Mouse (Mus musculus): ENCODE data around the gene Setdb1. TPM values are rescaled to one million over a fixed set of nuclear protein-coding genes. Genes with fewer than 3 reads are reported as not detected.

Gene Setdb1
- total RNA-seq, 2 experiments from 2014 or later = 36.0 to 40.2 TPM

Other genes with a start within 250 kb of the Setdb1 start
- 10 to 100 TPM; 43.9 to 46.0 TPM for gene Vps72, start 246.2 kb downstream of the Setdb1 start, total RNA-seq (2021)
- 1 to 10 TPM in 1 of 2 experiments, under 1 TPM in 1; 0.96 to 1.1 TPM for gene Tmod4, start 232.7 kb downstream of the Setdb1 start, total RNA-seq (2021)
- 10 to 100 TPM; 49.5 to 50.4 TPM for gene Scnm1, start 223.2 kb downstream of the Setdb1 start, total RNA-seq (2021)
- gene Lysmd1, start 223.1 kb downstream of the Setdb1 start, total RNA-seq (2021) = 10 to 100 TPM; 16.8 to 18.1 TPM
- gene Tnfaip8l2, start 214.8 kb downstream of the Setdb1 start, total RNA-seq (2021) = 1 to 10 TPM; 1.2 to 1.6 TPM
- gene Sema6c, start 196.7 kb downstream of the Setdb1 start, total RNA-seq (2021) = 10 to 100 TPM; 36.1 to 41.0 TPM
- 10 to 100 TPM; 13.9 to 18.1 TPM for gene Gabpb2, start 139.3 kb downstream of the Setdb1 start, total RNA-seq (2021)
- gene Cdc42se1, start 128.5 kb downstream of the Setdb1 start, total RNA-seq (2021) = 10 to 100 TPM; 72.0 to 73.0 TPM
- 100 to 1,000 TPM; 285 to 326 TPM for gene Mllt11, start 125.0 kb downstream of the Setdb1 start, total RNA-seq (2021)
- under 1 TPM in 1 of 2 experiments, not detected in 1; 0.32 TPM for gene Gm128, start 115.6 kb downstream of the Setdb1 start, total RNA-seq (2021)
- under 1 TPM; 0.56 to 0.65 TPM for gene Bnipl, start 106.0 kb downstream of the Setdb1 start, total RNA-seq (2021)
- 10 to 100 TPM; 19.3 to 19.4 TPM for gene Mindy1, start 75.9 kb downstream of the Setdb1 start, total RNA-seq (2021)
- 10 to 100 TPM; 19.8 to 22.2 TPM for gene Prune1, start 75.1 kb downstream of the Setdb1 start, total RNA-seq (2021)
- 1 to 10 TPM in 1 of 2 experiments, under 1 TPM in 1; 0.94 to 1.4 TPM for gene Anxa9, start 50.0 kb downstream of the Setdb1 start, total RNA-seq (2021)
- gene Cers2, start 42.4 kb downstream of the Setdb1 start, total RNA-seq (2021) = 10 to 100 TPM; 59.4 to 62.9 TPM
- not detected for gene 4930558C23Rik, start 45.6 kb upstream of the Setdb1 start, total RNA-seq (2021)
- gene Arnt, start 77.2 kb upstream of the Setdb1 start, total RNA-seq (2021) = 10 to 100 TPM; 36.3 to 44.3 TPM
- 1 to 10 TPM; 3.1 to 3.7 TPM for gene Ctsk, start 142.1 kb upstream of the Setdb1 start, total RNA-seq (2021)
- 10 to 100 TPM; 54.5 to 54.7 TPM for gene Ctss, start 169.6 kb upstream of the Setdb1 start, total RNA-seq (2021)
- gene Hormad1, start 202.5 kb upstream of the Setdb1 start, total RNA-seq (2021) = not detected
- 10 to 100 TPM; 26.3 to 26.4 TPM for gene Golph3l, start 231.7 kb upstream of the Setdb1 start, total RNA-seq (2021)